Mouse (Mus musculus): ENCODE measurements at regions not wholly inside any gene's neighbourhood (a gene's known extent, or its start where the extent isn't known, plus 50 kb on each side); places are given as distances from the start of the nearest gene placed in this dataset.

- DNase-seq = no peak
These were observed 118.5 kb upstream of the Lmo4 start for GRCm38 (mm10) chr3:144323524-144323923.

- no peak for DNase-seq
These were observed 114.6 kb upstream of the Lmo4 start for GRCm38 (mm10) chr3:144319468-144320205.

GRCm38 (mm10) chr3:144318761-144319467 is 113.9 kb upstream of the Lmo4 start:
- no peak for DNase-seq

DNA sequence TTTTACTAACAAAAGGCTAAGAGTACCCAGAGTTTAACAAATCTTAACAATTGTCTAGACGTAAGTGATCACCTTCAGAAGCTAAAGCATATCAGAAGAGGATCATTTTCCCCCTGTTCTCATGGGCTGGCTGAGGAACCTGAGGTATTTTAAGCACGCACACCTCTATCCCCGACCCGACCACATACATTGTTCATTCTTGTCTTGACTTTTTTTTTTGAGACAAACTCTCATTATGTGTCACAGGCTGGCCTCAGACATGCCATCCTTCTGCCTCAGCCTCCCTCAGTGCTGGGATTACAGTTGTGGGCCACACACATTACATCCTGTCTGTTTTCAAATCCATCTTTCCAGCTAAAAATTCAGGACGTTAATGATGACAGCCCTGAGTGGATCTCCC is 105.7 kb upstream of the Lmo4 start:
- no peak for DNase-seq

- DNase-seq = no peak
These were observed 103.6 kb upstream of the Lmo4 start for GRCm38 (mm10) chr3:144308616-144309015.

- DNase-seq = no peak
These were observed 102.5 kb upstream of the Lmo4 start for GRCm38 (mm10) chr3:144307557-144307956.

DNA sequence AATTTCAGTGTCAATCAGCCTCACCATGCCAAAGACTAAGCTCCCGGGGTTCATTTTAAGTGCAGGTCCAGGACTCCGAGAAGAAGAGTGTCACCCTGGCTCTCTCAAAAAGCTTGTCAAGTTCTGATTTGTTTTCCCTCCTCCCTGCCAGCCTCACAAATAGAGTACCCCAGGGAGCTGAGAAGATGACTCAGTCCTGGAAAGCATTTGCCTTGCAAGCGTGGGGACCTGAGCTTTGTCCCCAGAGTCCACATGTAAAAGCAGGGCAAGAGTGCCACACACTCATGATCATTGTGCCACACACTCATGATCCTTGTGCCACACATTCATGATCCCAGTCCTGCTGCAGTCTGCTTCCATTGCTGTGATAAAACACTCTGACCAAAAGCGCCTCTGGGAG is 100.4 kb upstream of the Lmo4 start:
- no peak for DNase-seq

- no peak for DNase-seq
These were observed 99.9 kb upstream of the Lmo4 start for GRCm38 (mm10) chr3:144304924-144305323.

GRCm38 (mm10) chr3:144302626-144303025 is 97.6 kb upstream of the Lmo4 start:
- no peak for DNase-seq

GRCm38 (mm10) chr3:144301068-144301467 is 96.0 kb upstream of the Lmo4 start:
- no peak for DNase-seq

GRCm38 (mm10) chr3:144299239-144299638 is 94.2 kb upstream of the Lmo4 start:
- DNase-seq = no peak

DNA sequence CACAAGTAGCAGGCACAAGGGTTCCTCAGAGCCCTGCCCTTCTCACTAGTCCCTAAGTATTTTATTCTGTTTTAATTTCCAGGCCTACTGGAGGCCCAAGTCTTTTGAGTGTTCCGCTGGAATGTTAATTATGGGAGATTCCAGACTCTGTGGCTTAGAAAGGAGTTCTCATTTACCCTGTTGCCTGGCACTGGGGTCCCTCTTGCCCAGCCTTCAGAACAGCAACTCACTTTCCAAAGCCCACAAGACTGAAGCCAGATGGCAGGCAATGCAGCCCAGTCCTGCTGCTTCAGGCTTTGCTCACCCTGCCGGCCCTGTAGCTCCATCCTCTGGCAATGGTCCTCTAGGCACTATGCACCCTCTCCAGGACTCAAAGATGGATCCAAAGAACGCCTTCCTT is 84.5 kb upstream of the Lmo4 start:
- no peak for DNase-seq

GRCm38 (mm10) chr3:144286100-144286499 is 81.1 kb upstream of the Lmo4 start:
- DNase-seq = no peak

DNA sequence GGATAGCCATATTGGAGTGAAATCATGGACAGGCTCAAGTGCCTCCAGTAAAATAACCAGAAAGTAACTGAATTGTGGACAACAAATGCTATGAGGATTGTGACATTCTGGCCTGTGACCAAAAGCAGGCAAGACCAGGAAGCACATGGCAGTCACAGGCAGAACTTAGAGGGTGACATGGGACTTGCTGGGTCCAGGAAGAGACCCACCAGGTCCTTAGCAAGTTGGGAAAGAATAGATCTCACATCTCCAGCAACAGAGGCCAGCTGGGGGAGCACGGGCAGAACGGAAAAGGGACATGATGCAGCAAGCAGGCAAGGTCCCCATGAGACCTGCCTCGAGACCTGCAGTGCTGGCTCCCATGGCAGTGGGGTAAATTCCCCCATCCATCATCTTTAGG is 79.3 kb upstream of the Lmo4 start:
- no peak for DNase-seq

DNA sequence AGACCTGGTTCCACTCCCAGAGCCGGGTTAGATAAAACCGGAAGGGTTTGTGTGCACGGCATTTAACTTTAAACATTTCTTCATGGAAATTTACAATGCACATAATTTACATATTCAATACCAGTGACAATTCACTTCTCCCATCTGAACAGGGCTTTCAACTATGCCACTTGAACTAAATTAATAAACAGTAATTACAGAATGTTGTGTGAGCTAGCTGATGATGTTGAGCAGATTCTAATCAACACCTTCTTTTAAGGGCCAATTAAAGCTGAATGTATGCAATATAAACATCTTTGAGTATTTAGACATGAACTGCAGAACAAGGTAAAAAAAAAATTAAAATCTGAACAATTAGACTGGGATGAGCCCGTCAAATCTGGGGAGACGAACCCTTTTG is 68.1 kb upstream of the Lmo4 start:
- DNase-seq = no peak

- DNase-seq = no peak
These were observed 65.2 kb upstream of the Lmo4 start for GRCm38 (mm10) chr3:144270206-144270605.

GRCm38 (mm10) chr3:144264554-144264953 is 59.5 kb upstream of the Lmo4 start:
- DNase-seq = peak; percentile 27

- no peak for DNase-seq
These were observed 55.9 kb upstream of the Lmo4 start for GRCm38 (mm10) chr3:144260886-144261285.

GRCm38 (mm10) chr3:144257714-144258517 is 52.9 kb upstream of the Lmo4 start:
- DNase-seq = no peak

GRCm38 (mm10) chr3:144257196-144257595 is 52.2 kb upstream of the Lmo4 start:
- DNase-seq = no peak

DNA sequence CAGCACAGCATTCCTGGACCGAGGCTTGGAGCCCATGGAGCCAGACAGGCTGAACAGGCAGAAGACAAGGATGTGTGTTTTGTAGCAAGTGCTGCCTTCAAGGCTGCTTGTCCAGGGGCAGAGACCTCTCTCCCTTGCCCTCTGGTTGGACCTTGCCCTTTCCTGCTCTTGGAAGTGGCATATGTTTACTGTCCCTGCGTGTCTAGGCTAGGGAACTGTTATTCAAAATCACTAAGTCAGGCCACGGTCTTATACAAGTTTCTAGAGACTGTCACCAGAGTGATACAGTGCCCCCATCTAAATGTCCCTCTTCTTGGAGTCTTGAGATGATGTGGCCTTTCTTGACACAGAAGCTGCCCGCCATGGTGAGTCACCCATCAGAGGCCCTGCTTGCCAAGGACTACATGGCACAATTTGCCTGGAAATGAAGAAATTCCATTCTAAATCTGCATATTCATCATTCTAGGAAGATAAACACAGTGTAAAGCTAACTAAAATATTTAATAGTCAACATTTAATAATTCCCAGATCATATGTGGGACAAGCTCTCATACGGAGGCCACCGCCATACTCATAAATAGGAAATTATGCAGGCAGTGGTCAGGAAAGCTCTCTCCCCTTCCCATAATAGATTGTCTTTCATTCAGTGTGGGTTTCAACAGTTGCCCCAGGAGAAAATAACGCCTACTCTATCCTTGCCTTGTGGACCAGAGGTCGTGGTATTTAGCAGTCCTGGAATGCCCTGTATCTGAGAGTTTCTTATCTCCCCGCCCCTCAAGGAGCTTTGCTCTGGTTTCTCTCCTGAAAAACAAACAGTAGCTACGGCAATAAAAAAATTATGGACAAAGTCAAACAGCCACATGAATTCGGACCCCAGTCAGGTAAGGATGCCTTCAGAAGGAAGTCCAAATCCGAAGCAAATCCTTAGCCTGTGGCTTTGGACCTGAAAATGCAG is 50.9 kb upstream of the Lmo4 start:
- peak; percentile 44 for DNase-seq
